Mouse (Mus musculus) heart, postnatal 0 days (tissue): Measurements from ENCODE around the gene Kcnj10. TPM values are rescaled to one million over a fixed set of nuclear protein-coding genes. Genes with fewer than 3 reads are reported as not detected.

Experiments
- ATAC-seq: fragments of 200-750 bp; cut with Nextera tagmentation; 2 replicates; pipeline ENCODE4 v1.8.0; 2017; ENCODE audit warnings: low read depth, moderate number of reproducible peaks, moderate library complexity; ENCODE audit not compliant: insufficient read depth
- DNase-seq: peaks from one replicate; pipeline ENCODE4 v3.0.0-alpha.2; 2016; ENCODE audit warnings: low spot score
- H3K27ac ChIP-seq: fragments of 300-500 bp; sonication (generic); 2 replicates; pipeline ENCODE4 v1.5.1; 2014; ENCODE audit warnings: low read depth, mild to moderate bottlenecking
- H3K27me3 ChIP-seq: fragments of 300-500 bp; sonication (generic); 2 replicates; pipeline ENCODE4 v1.6.1; 2014; ENCODE audit warnings: low read length, mixed read lengths; ENCODE audit not compliant: control insufficient read depth, insufficient read depth
- H3K36me3 ChIP-seq: fragments of 300-500 bp; sonication (generic); replicated peaks from 2 replicates; pipeline ENCODE4 v1.6.1; 2014; ENCODE audit warnings: low read length, mixed read lengths; ENCODE audit not compliant: control insufficient read depth, insufficient read depth
- H3K4me1 ChIP-seq: fragments of 300-500 bp; sonication (generic); 2 replicates; pipeline ENCODE4 v1.6.1; 2014; ENCODE audit warnings: antibody characterized with exemption; ENCODE audit not compliant: control insufficient read depth, insufficient read depth
- H3K4me2 ChIP-seq: fragments of 300-500 bp; sonication (generic); 2 replicates; pipeline ENCODE4 v1.6.1; 2014; ENCODE audit warnings: low read depth, mild to moderate bottlenecking, low read length, moderate library complexity
- H3K4me3 ChIP-seq: fragments of 300-500 bp; sonication (generic); 2 replicates; pipeline ENCODE4 v1.5.1; 2014; ENCODE audit warnings: low read depth, low read length
- H3K9ac ChIP-seq: fragments of 300-500 bp; sonication (generic); replicated peaks from 2 replicates; pipeline ENCODE4 v1.6.1; 2014; ENCODE audit warnings: low read depth, low read length, mixed read lengths
- H3K9me3 ChIP-seq: fragments of 300-500 bp; sonication (generic); replicated peaks from 2 replicates; pipeline ENCODE4 v1.6.1; 2016; ENCODE audit warnings: low read length; ENCODE audit not compliant: control insufficient read depth
- CTCF ChIP-seq: IDR thresholded peaks from 2 replicates; pipeline ENCODE4 v1.5.1; 2016; ENCODE audit warnings: antibody characterized with exemption, control low read depth, low read depth
- EP300 ChIP-seq: IDR thresholded peaks from 2 replicates; pipeline ENCODE4 v1.6.1; 2016; ENCODE audit warnings: antibody characterized with exemption, low read depth
- WGBS: fragments of 180-500 bp; shearing (Covaris S2); extraction: QIAGEN DNeasy Blood & Tissue Kit; methylation state at CpG from one replicate; pipeline ENCODE4 v1.1.7; 2014; 5-methylcytosine and 5-hydroxymethylcytosine counted together
- polyA plus RNA-seq: library from polyadenylated mRNA; unstranded; fragments of >200 nt; fragmentation: Nextera tagmentation; extraction: Ambion mirVana; gene quantifications from 2 replicates; pipeline ENCODE4 v1.2.1, GENCODE M21; 2015
- total RNA-seq: library from RNA; depleted of rRNA; stranded (reverse); fragments of >200 nt; gene quantifications from 2 replicates; pipeline ENCODE4 v1.2.3, GENCODE M21; 2014; ENCODE audit warnings: low replicate concordance; rRNA removed

The Kcnj10 gene
- total and polyA plus RNA-seq, 2 experiments from 2014 or later, result not detected

- no peak overlapping the region for H3K9ac ChIP-seq
- no peak overlapping the region for H3K4me2 ChIP-seq
- no peak overlapping the region for H3K4me3 ChIP-seq
- WGBS, result 77% methylated on average over 6 of the region's 6 CpGs
- DNase-seq (no peak), ATAC-seq (no peak)
- no peaks in the 10 kb centered on the region for H3K27me3 ChIP-seq
- H3K27ac ChIP-seq, result no peak overlapping the region
- TF ChIP-seq CTCF, result no peak
- TF ChIP-seq EP300, result no peak
- H3K9me3 ChIP-seq, result no peaks in the 10 kb centered on the region
- H3K4me1 ChIP-seq, result 0 out of 2 replicates have a peak, but pooled peaks cover 6% of the 10 kb centered on the region
- no peaks in the 10 kb centered on the region for H3K36me3 ChIP-seq
Observed at GRCm38 (mm10) chr1:172420181-172420580, 79.2 kb downstream of the Kcnj10 start.

DNA sequence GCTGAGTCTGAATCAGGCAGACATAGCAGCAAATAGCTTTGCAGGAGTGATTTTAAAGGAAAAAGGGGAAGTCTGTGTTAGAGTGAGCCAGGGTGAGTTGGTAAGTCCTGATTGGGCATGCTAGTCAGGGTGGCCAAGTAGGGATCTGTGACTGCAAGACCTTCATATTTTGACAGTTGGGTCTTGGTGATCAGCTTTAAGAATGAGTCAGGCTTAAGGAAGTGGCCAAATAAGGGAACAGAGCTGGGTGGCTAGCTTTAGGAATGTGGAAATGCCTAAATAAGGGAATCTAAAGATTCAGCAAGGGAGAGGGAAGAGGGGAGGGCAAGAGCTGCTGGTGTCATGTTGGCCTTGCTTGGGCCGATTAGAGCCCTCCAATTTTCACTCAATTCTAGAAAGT is 82.4 kb downstream of the Kcnj10 start:
- Histone ChIP-seq H3K27ac (peak overlapping the region; percentile 43; the same call in 1 of the 2 replicates), H3K4me1 (0 out of 2 replicates have a peak, but pooled peaks cover 6% of the 10 kb centered on the region), H3K4me3 (no peak overlapping the region), H3K36me3 (no peaks in the 10 kb centered on the region), H3K4me2 (no peak overlapping the region), H3K27me3 (no peaks in the 10 kb centered on the region), H3K9ac (no peak overlapping the region), H3K9me3 (no peaks in the 10 kb centered on the region)
- TF ChIP-seq CTCF (no peak), EP300 (no peak)
- DNase-seq (peak; percentile 33), ATAC-seq (peak; percentile 24; the same call in 1 of the 2 replicates)
- 8% methylated on average over 1 of the region's 1 CpGs for WGBS

Other genes starting within 250 kb of the Kcnj10 start
- gene Pex19, start 214.5 kb upstream of the Kcnj10 start, total RNA-seq, result 157 and 250 TPM in 2 replicates
- gene Pex19, start 214.5 kb upstream of the Kcnj10 start, polyA plus RNA-seq, result 155 and 161 TPM in 2 replicates
- 119 and 129 TPM in 2 replicates for gene Dcaf8, start 193.1 kb upstream of the Kcnj10 start, total RNA-seq
- gene Dcaf8, start 193.1 kb upstream of the Kcnj10 start, polyA plus RNA-seq, result 116 and 119 TPM in 2 replicates
- gene Pea15a, start 134.4 kb upstream of the Kcnj10 start, total RNA-seq, result 78.3 and 105 TPM in 2 replicates
- 99.2 and 99.3 TPM in 2 replicates for gene Pea15a, start 134.4 kb upstream of the Kcnj10 start, polyA plus RNA-seq
- gene Casq1, start 121.3 kb upstream of the Kcnj10 start, total RNA-seq, result 61.2 and 68.0 TPM in 2 replicates
- 60.3 and 65.0 TPM in 2 replicates for gene Casq1, start 121.3 kb upstream of the Kcnj10 start, polyA plus RNA-seq
- gene Atp1a4, start 82.8 kb upstream of the Kcnj10 start, total RNA-seq, result not detected in 2 replicates
- gene Atp1a4, start 82.8 kb upstream of the Kcnj10 start, polyA plus RNA-seq, result 0.07 TPM in 2 replicates
- 22.1 and 30.8 TPM in 2 replicates for gene Igsf8, start 79.6 kb upstream of the Kcnj10 start, total RNA-seq
- gene Igsf8, start 79.6 kb upstream of the Kcnj10 start, polyA plus RNA-seq, result 11.4 and 12.6 TPM in 2 replicates
- gene Atp1a2, start 43.1 kb upstream of the Kcnj10 start, total RNA-seq, result 130 and 131 TPM in 2 replicates
- gene Atp1a2, start 43.1 kb upstream of the Kcnj10 start, polyA plus RNA-seq, result 27.1 and 29.0 TPM in 2 replicates
- gene Kcnj9, start 11.9 kb upstream of the Kcnj10 start, total RNA-seq, result not detected in 2 replicates
- gene Kcnj9, start 11.9 kb upstream of the Kcnj10 start, polyA plus RNA-seq, result not detected in 2 replicates
- gene Pigm, start 35.3 kb downstream of the Kcnj10 start, total RNA-seq, result 13.8 and 14.8 TPM in 2 replicates
- gene Pigm, start 35.3 kb downstream of the Kcnj10 start, polyA plus RNA-seq, result 2.1 and 2.2 TPM in 2 replicates
- 1.9 and 5.8 TPM in 2 replicates for gene Slamf9, start 134.1 kb downstream of the Kcnj10 start, total RNA-seq
- gene Slamf9, start 134.1 kb downstream of the Kcnj10 start, polyA plus RNA-seq, result 1.6 and 2.0 TPM in 2 replicates
- gene Igsf9, start 140.6 kb downstream of the Kcnj10 start, total RNA-seq, result 3.2 and 15.5 TPM in 2 replicates
- gene Igsf9, start 140.6 kb downstream of the Kcnj10 start, polyA plus RNA-seq, result 0.75 and 0.78 TPM in 2 replicates
- 235 and 276 TPM in 2 replicates for gene Tagln2, start 158.8 kb downstream of the Kcnj10 start, total RNA-seq
- gene Tagln2, start 158.8 kb downstream of the Kcnj10 start, polyA plus RNA-seq, result 203 and 209 TPM in 2 replicates
- 3.6 and 6.6 TPM in 2 replicates for gene Cfap45, start 179.6 kb downstream of the Kcnj10 start, total RNA-seq
- 2.3 and 2.6 TPM in 2 replicates for gene Cfap45, start 179.6 kb downstream of the Kcnj10 start, polyA plus RNA-seq
- gene Vsig8, start 214.7 kb downstream of the Kcnj10 start, total RNA-seq, result not detected in 2 replicates
- 0.12 and 0.19 TPM in 2 replicates for gene Vsig8, start 214.7 kb downstream of the Kcnj10 start, polyA plus RNA-seq
- gene Slamf8, start 249.4 kb downstream of the Kcnj10 start, total RNA-seq, result 0.46 TPM in 1 of 2 replicates, not detected in the other
- gene Slamf8, start 249.4 kb downstream of the Kcnj10 start, polyA plus RNA-seq, result not detected in 2 replicates